Mouse (Mus musculus) MEL (cell line): ENCODE measurements at regions not wholly inside any gene's neighbourhood (a gene's known extent, or its start where the extent isn't known, plus 50 kb on each side); places are given as distances from the start of the nearest gene placed in this dataset.

ENCODE experiments used
- MXI1 ChIP-seq: IDR thresholded peaks from 2 replicates; pipeline ENCODE4 v1.6.1; 2011; ENCODE audit warnings: mild to moderate bottlenecking, low read depth, low read length, improper control_type of control experiment
- POLR2A ChIP-seq, 2 experiments: IDR thresholded peaks; 2 replicates each; pipeline ENCODE4 v1.6.1; 2011 to 2012; ENCODE audit warnings: low read length in 2 of 2, mild to moderate bottlenecking in 2 of 2, control low read depth in 1 of 2, improper control_type of control experiment in 1 of 2, low read depth in 1 of 2, moderate library complexity in 1 of 2; ENCODE audit not compliant: control insufficient read depth in 1 of 2, insufficient read depth in 1 of 2, poor library complexity in 1 of 2
- TBP ChIP-seq: IDR thresholded peaks from 2 replicates; pipeline ENCODE4 v1.8.0; 2011; ENCODE audit warnings: low read depth, low read length, improper control_type of control experiment

- TF ChIP-seq POLR2A (IDR thresholded peaks at IDR 0.05; ENCODE audit: control insufficient read depth in 1 of 2, insufficient read depth in 1 of 2, low read depth in 1 of 2, low read length in 2 of 2, poor library complexity in 1 of 2) (no peak), MXI1 (no peak), TBP (no peak)
Measured at GRCm38 (mm10) chr13:44207400-44208005, 422.9 kb downstream of the Cd83 start.
